Mouse (Mus musculus) E14TG2a.4 (cell line): ENCODE data around the gene Gm21866.
"Not testable (repeated sequence)": the region's sequence is repeated elsewhere in the genome, so short reads cannot be mapped to it uniquely, and the experiment has no call there.

Experiments used
- CTCF ChIP-seq: conservative IDR thresholded peaks from 2 replicates; pipeline ENCODE4 v1.5.1; 2014; ENCODE audit warnings: low read length
- POU5F1 ChIP-seq: IDR thresholded peaks from 2 replicates; pipeline ENCODE4 v1.6.1; 2014; ENCODE audit warnings: low read length, borderline replicate concordance

DNA sequence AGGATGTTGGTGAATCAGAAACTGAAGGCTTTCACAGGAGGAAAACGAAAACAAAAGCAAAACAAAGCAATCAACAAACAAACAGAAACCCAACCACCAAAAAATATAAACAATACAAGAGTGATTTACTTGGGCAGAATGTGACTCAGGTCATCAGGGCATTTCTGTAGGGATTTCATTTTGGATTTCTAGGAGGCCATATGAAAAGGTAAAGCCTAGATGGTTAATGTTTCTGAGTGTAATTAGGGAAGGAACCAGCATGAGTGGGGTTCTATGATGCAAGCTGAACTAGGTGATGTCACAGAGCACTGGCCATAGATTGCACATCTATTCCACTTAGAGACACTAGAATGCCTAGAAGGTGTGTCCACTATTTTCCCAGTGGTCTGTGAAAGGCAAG, 28.3 kb upstream of the Gm21866 start, which contains the start of gene Gm20773:
- not testable (repeated sequence) for TF ChIP-seq CTCF, POU5F1
